Mouse (Mus musculus): ENCODE measurements at regions not wholly inside any gene's neighbourhood (a gene's known extent, or its start where the extent isn't known, plus 50 kb on each side); places are given as distances from the start of the nearest gene placed in this dataset.

GRCm38 (mm10) chr19:56235040-56235439 is 51.9 kb upstream of the Habp2 start:
- H3K27me3 ChIP-seq (ENCODE audit: control insufficient read depth, insufficient read depth, low read length), result no peaks in the 10 kb centered on the region
- H3K27ac ChIP-seq (ENCODE audit: control insufficient read depth, insufficient read depth, low read length), result no peak overlapping the region
- H3K4me3 ChIP-seq (ENCODE audit: control insufficient read depth, insufficient read depth, low read length), result no peak overlapping the region
- H3K36me3 ChIP-seq (ENCODE audit: control insufficient read depth, insufficient read depth, low read length), result no peaks in the 10 kb centered on the region
- no peaks in the 10 kb centered on the region for H3K4me1 ChIP-seq (replicated peaks; ENCODE audit: control insufficient read depth, insufficient read depth, low read length)
- DNase-seq, result no peak
- 77% methylated on average over 2 of the region's 2 CpGs for WGBS
- TF ChIP-seq CTCF (IDR thresholded peaks at IDR 0.05; ENCODE audit: borderline replicate concordance, control insufficient read depth, extremely low read depth, insufficient read depth, low read length, poor library complexity) (no peak), POLR2A (IDR thresholded peaks at IDR 0.05; ENCODE audit: control insufficient read depth, extremely low read depth, insufficient read depth, low read length, poor library complexity) (no peak)
